Mouse (Mus musculus) lung, adult 2 months (tissue): ENCODE data around the gene Fbxw10.

Source experiments
- CTCF ChIP-seq: fragments of 200-500 bp; IDR thresholded peaks from 2 replicates; pipeline ENCODE4 v1.5.1; 2011; ENCODE audit warnings: mild to moderate bottlenecking, low read length, control low read depth; ENCODE audit not compliant: insufficient read depth
- POLR2A ChIP-seq: fragments of 200-500 bp; IDR thresholded peaks from 2 replicates; pipeline ENCODE4 v1.6.1; 2011; ENCODE audit warnings: low read depth, mild to moderate bottlenecking, control low read depth, low read length, borderline replicate concordance; ENCODE audit errors: extremely low read depth

GRCm38 (mm10) chr11:62831906-62832305, 15.0 kb upstream of the Fbxw10 start:
- TF ChIP-seq CTCF, result no peak
- TF ChIP-seq POLR2A, result no peak
